10 mouse cellular contexts compared by ENCODE assay signal in the genomic region with DNA sequence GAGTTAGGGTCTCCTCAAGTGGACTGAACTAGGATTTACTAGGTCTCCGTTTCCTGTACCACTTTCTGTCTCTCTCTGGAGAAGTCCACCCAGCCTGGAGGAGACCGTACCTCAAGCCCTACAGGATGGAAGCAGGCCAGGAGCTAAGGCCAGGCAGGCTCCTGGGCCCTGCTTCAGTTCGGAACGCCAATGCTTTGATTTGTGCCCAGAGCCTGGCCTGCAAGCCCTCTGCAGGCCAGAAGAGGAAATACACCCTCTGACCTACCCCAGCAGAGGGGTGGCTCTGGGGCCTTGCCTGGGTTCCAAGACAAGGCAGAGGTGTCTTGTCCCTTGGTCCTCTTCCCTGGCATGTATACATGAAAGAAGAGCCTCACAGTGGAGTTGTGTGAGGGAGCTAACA. TPM values are rescaled to one million over a fixed set of nuclear protein-coding genes. Genes with fewer than 3 reads are reported as not detected.
DNase-seq lines count a peak whose midpoint lies in the region; ATAC-seq and TF ChIP-seq lines count a peak whose summit lies in the region.
"Had no signal": no experiment of that assay in that cellular context is flagged by ENCODE, and none has a peak within 500 bp of the region (broad histone marks: within the 10 kb centered on the region; RNA-seq: fewer than 3 reads in every experiment).

No protein-coding gene starts in this region.

- no peak overlapping the region for H3K4me2 ChIP-seq in hindbrain, embryonic 16.5 days (ENCODE audit: low read length)

- TF ChIP-seq POLR2A in bone marrow macrophage, adult 2 months (IDR thresholded peaks at IDR 0.05; ENCODE audit: borderline replicate concordance, low read depth, low read length), result no peak

- ATAC-seq in hindbrain, embryonic 16.5 days, result peak; percentile 65
- ATAC-seq in granulocyte monocyte progenitor cell, adult 5-6 weeks (replicated peaks; ENCODE audit: poor library complexity, severe bottlenecking), result peak; percentile 47

- 15% methylated on average over 4 of the region's 4 CpGs for WGBS in hindbrain, embryonic 16.5 days
- 26% methylated on average over 4 of the region's 4 CpGs for WGBS in hindbrain, embryonic 10.5 days

- no peaks in the 10 kb centered on the region for H3K36me3 ChIP-seq in hindbrain, embryonic 16.5 days (ENCODE audit: control insufficient read depth, insufficient read depth, low read length)
- H3K36me3 ChIP-seq in hindbrain, embryonic 10.5 days, result no peaks in the 10 kb centered on the region

- no peaks in the 10 kb centered on the region for H3K9me3 ChIP-seq in hindbrain, embryonic 16.5 days (ENCODE audit: control insufficient read depth, low read length)
- no peaks in the 10 kb centered on the region for H3K9me3 ChIP-seq in hindbrain, embryonic 10.5 days

- no peaks in the 10 kb centered on the region for H3K27me3 ChIP-seq in hindbrain, embryonic 16.5 days (replicated peaks; ENCODE audit: control insufficient read depth, insufficient read depth, low read length)
- H3K27me3 ChIP-seq in hindbrain, embryonic 10.5 days (ENCODE audit: insufficient read depth, poor library complexity, severe bottlenecking), result peaks cover 7% of the 10 kb centered on the region

- no peak overlapping the region for H3K4me3 ChIP-seq in hindbrain, embryonic 16.5 days (ENCODE audit: low read length)
- no peak overlapping the region for H3K4me3 ChIP-seq in hindbrain, embryonic 10.5 days
- no peak overlapping the region for H3K4me3 ChIP-seq in bone marrow macrophage, adult 2 months (ENCODE audit: insufficient read depth, low read length)
- H3K4me3 ChIP-seq: erythroblast, embryonic 14.5 days; myocyte had no signal

- TF ChIP-seq CTCF in bone marrow macrophage, adult 2 months (IDR thresholded peaks at IDR 0.05; ENCODE audit: low read depth, low read length), result no peak

- no peak overlapping the region for H3K27ac ChIP-seq in hindbrain, embryonic 16.5 days (ENCODE audit: low read depth, low read length)
- no peak overlapping the region for H3K27ac ChIP-seq in hindbrain, embryonic 10.5 days
- H3K27ac ChIP-seq in bone marrow macrophage, adult 2 months (ENCODE audit: insufficient read depth, low read depth, low read length), result peak overlapping the region; percentile 96

- no peaks in the 10 kb centered on the region for H3K4me1 ChIP-seq in hindbrain, embryonic 16.5 days (ENCODE audit: control insufficient read depth, insufficient read depth, low read depth, low read length)
- peaks cover 11% of the 10 kb centered on the region; the same call in 1 of the 2 replicates for H3K4me1 ChIP-seq in hindbrain, embryonic 10.5 days (replicated peaks)
- peaks cover 18% of the 10 kb centered on the region for H3K4me1 ChIP-seq in bone marrow macrophage, adult 2 months (ENCODE audit: control insufficient read depth, insufficient read depth, low read length)

- DNase-seq in hindbrain, embryonic 10.5 days (ENCODE audit: low spot score), result no peak
- DNase-seq in CD4-positive, CD25-positive, alpha-beta regulatory T cell, adult 2 months (ENCODE audit: low read depth, low spot score), result peak; percentile 58
- DNase-seq in naive thymus-derived CD4-positive, alpha-beta T cell, adult 2 months (ENCODE audit: low read depth), result peak; percentile 54
- DNase-seq in urinary bladder, postnatal 36 days (ENCODE audit: low spot score in 2 of 2), result no peak
- DNase-seq in frontal cortex, postnatal 10 days (ENCODE audit: low spot score in 2 of 2), result no peak

- no peak overlapping the region for H3K9ac ChIP-seq in hindbrain, embryonic 16.5 days (ENCODE audit: low read depth, low read length)

RNA-seq across cellular contexts. Expression of gene P2ry6, which starts 9.4 kb away (rescaled TPM):
- 2.7 and 4.8 TPM in 2 replicates for polyA plus RNA-seq in hindbrain, embryonic 16.5 days (2015; fragmentation: Nextera tagmentation; extraction: Ambion mirVana)
- 2.3 and 3.3 TPM in 2 replicates for polyA plus RNA-seq in hindbrain, embryonic 10.5 days (2016; fragmentation: Nextera tagmentation; extraction: Ambion mirVana)
- polyA plus RNA-seq in bone marrow macrophage, adult 2 months (2012; ENCODE audit: insufficient read depth, insufficient read length, missing spikeins), result 387 and 402 TPM in 2 replicates
- total RNA-seq in granulocyte monocyte progenitor cell, adult 5-6 weeks (2014; fragmentation: Nextera tagmentation), result not detected in 2 replicates
- 0.17 TPM in 1 of 2 replicates, not detected in the other for total RNA-seq in granulocyte monocyte progenitor cell, adult 5-6 weeks (2017)

RNA-seq across cellular contexts. Expression of gene Arhgef17, which starts 33.2 kb away (rescaled TPM):
- 13.6 and 18.2 TPM in 2 replicates for polyA plus RNA-seq in hindbrain, embryonic 16.5 days (2015; fragmentation: Nextera tagmentation; extraction: Ambion mirVana)
- 6.7 and 8.2 TPM in 2 replicates for polyA plus RNA-seq in hindbrain, embryonic 10.5 days (2016; fragmentation: Nextera tagmentation; extraction: Ambion mirVana)
- 0.36 and 0.52 TPM in 2 replicates for polyA plus RNA-seq in bone marrow macrophage, adult 2 months (2012; ENCODE audit: insufficient read depth, insufficient read length, missing spikeins)
- total RNA-seq in granulocyte monocyte progenitor cell, adult 5-6 weeks (2014; fragmentation: Nextera tagmentation), result 0.30 TPM in 1 of 2 replicates, not detected in the other
- total RNA-seq in granulocyte monocyte progenitor cell, adult 5-6 weeks (2017), result not detected in 2 replicates

RNA-seq across cellular contexts. Expression of gene P2ry2, which starts 47.6 kb away (rescaled TPM):
- polyA plus RNA-seq in hindbrain, embryonic 16.5 days (2015; fragmentation: Nextera tagmentation; extraction: Ambion mirVana), result 0.32 and 0.64 TPM in 2 replicates
- 0.86 and 0.89 TPM in 2 replicates for polyA plus RNA-seq in hindbrain, embryonic 10.5 days (2016; fragmentation: Nextera tagmentation; extraction: Ambion mirVana)
- 4.8 and 5.2 TPM in 2 replicates for polyA plus RNA-seq in bone marrow macrophage, adult 2 months (2012; ENCODE audit: insufficient read depth, insufficient read length, missing spikeins)
- 8.7 and 15.1 TPM in 2 replicates for total RNA-seq in granulocyte monocyte progenitor cell, adult 5-6 weeks (2014; fragmentation: Nextera tagmentation)
- total RNA-seq in granulocyte monocyte progenitor cell, adult 5-6 weeks (2017), result 6.2 and 7.8 TPM in 2 replicates

Comparison
In these comparisons a context has a peak if more than half of its experiments do, and no peak if none do; other contexts are left out.
1. DNase-seq: peak in CD4-positive, CD25-positive, alpha-beta regulatory T cell, adult 2 months (single experiment) and naive thymus-derived CD4-positive, alpha-beta T cell, adult 2 months (single experiment); none in hindbrain, embryonic 10.5 days (single experiment), urinary bladder, postnatal 36 days (0 of 2) and frontal cortex, postnatal 10 days (0 of 2).
2. RNA of gene P2ry6, which starts 9.4 kb away (polyA plus RNA-seq): 387 to 402 TPM in bone marrow macrophage, adult 2 months; 2.3 to 3.3 TPM in hindbrain, embryonic 10.5 days and 2.7 to 4.8 TPM in hindbrain, embryonic 16.5 days; every median in the first group is over 10 times any median in the second.